Mouse (Mus musculus) CH12.LX (cell line): ENCODE measurements around the gene Adat3. TPM values are rescaled to one million over a fixed set of nuclear protein-coding genes. Genes with fewer than 3 reads are reported as not detected.

Experiments used
- DNase-seq: peaks from one replicate; pipeline ENCODE4 v3.0.0-alpha.2; 2013; ENCODE audit errors: extremely low read depth
- H3K27ac ChIP-seq: 2 replicates; pipeline ENCODE4 v1.5.1; 2012; ENCODE audit warnings: low read depth, mild to moderate bottlenecking, control low read depth, moderate library complexity; ENCODE audit not compliant: insufficient read depth
- H3K27me3 ChIP-seq: replicated peaks from 2 replicates; pipeline ENCODE3; 2012; ENCODE audit warnings: inconsistent platforms
- H3K36me3 ChIP-seq, 2 experiments: replicated peaks in 1 of 2; 2 replicates each; pipeline versions ENCODE3 to v1.6.1; 2012; ENCODE audit warnings: inconsistent platforms in 1 of 2, low read length in 1 of 2, mild to moderate bottlenecking in 1 of 2, mixed read lengths in 1 of 2, moderate library complexity in 1 of 2; ENCODE audit not compliant: control insufficient read depth in 1 of 2, insufficient read depth in 1 of 2
- H3K4me1 ChIP-seq, 2 experiments: 2 replicates each; pipeline ENCODE4 v1.6.1; 2012; ENCODE audit warnings: inconsistent platforms in 1 of 2, moderate library complexity in 1 of 2; ENCODE audit not compliant: insufficient read depth in 2 of 2, control insufficient read depth in 1 of 2
- H3K4me2 ChIP-seq: 2 replicates; pipeline ENCODE4 v1.6.1; 2012; ENCODE audit warnings: low read depth, mild to moderate bottlenecking, control low read depth; ENCODE audit not compliant: poor library complexity, insufficient read depth, severe bottlenecking
- H3K4me3 ChIP-seq, 3 experiments: fragments of 150-350 bp in 1 of 3; sonication (generic) in 1 of 3; replicated peaks in 1 of 3; 2 replicates each; pipeline versions ENCODE3 to v1.5.1; 2011 to 2012; ENCODE audit warnings: low read depth in 2 of 3, low read length in 2 of 3, mild to moderate bottlenecking in 2 of 3, moderate library complexity in 2 of 3, control low read depth in 1 of 3, improper control_type of control experiment in 1 of 3, inconsistent platforms in 1 of 3, mixed read lengths in 1 of 3; ENCODE audit not compliant: poor library complexity in 1 of 3
- H3K79me2 ChIP-seq: replicated peaks from 2 replicates; pipeline ENCODE4 v1.6.1; 2012; ENCODE audit warnings: mild to moderate bottlenecking, moderate library complexity; ENCODE audit not compliant: control insufficient read depth, poor library complexity, insufficient read depth, severe bottlenecking; ENCODE audit errors: extremely low read depth
- H3K9ac ChIP-seq: 2 replicates; pipeline ENCODE4 v1.6.1; 2012; ENCODE audit warnings: low read depth, mild to moderate bottlenecking, control low read depth, moderate library complexity; ENCODE audit not compliant: insufficient read depth
- H3K9me3 ChIP-seq: replicated peaks from 2 replicates; pipeline ENCODE3; 2012; ENCODE audit warnings: low read length, inconsistent platforms, mixed read lengths
- BHLHE40 ChIP-seq: IDR thresholded peaks from 2 replicates; pipeline ENCODE4 v1.6.1; 2011; ENCODE audit warnings: mild to moderate bottlenecking, low read depth, low read length, improper control_type of control experiment
- CHD2 ChIP-seq: IDR thresholded peaks from 2 replicates; pipeline ENCODE4 v1.6.1; 2011; ENCODE audit warnings: low read length, improper control_type of control experiment
- CTCF ChIP-seq, 2 experiments: IDR thresholded peaks in 1 of 2; conservative IDR thresholded peaks in 1 of 2; 2 replicates each; pipeline ENCODE4 v1.5.1; 2011 to 2012; ENCODE audit warnings: low read depth in 2 of 2, low read length in 2 of 2, improper control_type of control experiment in 1 of 2, inconsistent platforms in 1 of 2, mild to moderate bottlenecking in 1 of 2, moderate library complexity in 1 of 2
- ELF1 ChIP-seq: IDR thresholded peaks from 2 replicates; pipeline ENCODE4 v1.6.1; 2014; ENCODE audit warnings: low read depth, mild to moderate bottlenecking, inconsistent platforms, low read length, improper control_type of control experiment
- HCFC1 ChIP-seq: IDR thresholded peaks from 2 replicates; pipeline ENCODE4 v1.6.1; 2012; ENCODE audit warnings: low read depth, mild to moderate bottlenecking, inconsistent platforms, low read length, improper control_type of control experiment
- JUN ChIP-seq: IDR thresholded peaks from 2 replicates; pipeline ENCODE4 v1.6.1; 2011; ENCODE audit warnings: low read depth, mild to moderate bottlenecking, low read length, improper control_type of control experiment, moderate library complexity; ENCODE audit not compliant: insufficient read depth
- MAZ ChIP-seq: IDR thresholded peaks from 2 replicates; pipeline ENCODE4 v1.6.1; 2012; ENCODE audit warnings: low read depth, mild to moderate bottlenecking, inconsistent platforms, low read length, improper control_type of control experiment, moderate library complexity
- MEF2A ChIP-seq: IDR thresholded peaks from 2 replicates; pipeline ENCODE4 v1.6.1; 2014; ENCODE audit warnings: low read depth, mild to moderate bottlenecking, inconsistent platforms, low read length, improper control_type of control experiment, borderline replicate concordance
- NELFE ChIP-seq: IDR thresholded peaks from 2 replicates; pipeline ENCODE4 v1.6.1; 2011; ENCODE audit warnings: low read depth, low read length, improper control_type of control experiment
- NRF1 ChIP-seq: IDR thresholded peaks from 2 replicates; pipeline ENCODE4 v1.6.1; 2014; ENCODE audit warnings: low read depth, mild to moderate bottlenecking, inconsistent platforms, low read length, improper control_type of control experiment, moderate library complexity
- PAX5 ChIP-seq: IDR thresholded peaks from 2 replicates; pipeline ENCODE4 v1.6.1; 2012; ENCODE audit warnings: low read length, inconsistent platforms, mixed read lengths
- POLR2A ChIP-seq: IDR thresholded peaks from 2 replicates; pipeline ENCODE4 v1.6.1; 2011; ENCODE audit warnings: low read depth, mild to moderate bottlenecking, improper control_type of control experiment, low read length
- POLR2AphosphoS2 ChIP-seq: IDR thresholded peaks from 2 replicates; pipeline ENCODE4 v1.6.1; 2011; ENCODE audit warnings: low read depth, low read length, improper control_type of control experiment
- RAD21 ChIP-seq: IDR thresholded peaks from 2 replicates; pipeline ENCODE4 v1.6.1; 2011; ENCODE audit warnings: low read depth, mild to moderate bottlenecking, low read length, improper control_type of control experiment, moderate library complexity
- SMC3 ChIP-seq: IDR thresholded peaks from 2 replicates; pipeline ENCODE4 v1.6.1; 2011; ENCODE audit warnings: low read depth, low read length, improper control_type of control experiment
- TBP ChIP-seq: conservative IDR thresholded peaks from 2 replicates; pipeline ENCODE4 v1.6.1; 2011; ENCODE audit warnings: low read depth, low read length, improper control_type of control experiment
- TCF12 ChIP-seq: IDR thresholded peaks from 2 replicates; pipeline ENCODE4 v1.6.1; 2014; ENCODE audit warnings: low read depth, mild to moderate bottlenecking, inconsistent platforms, low read length, improper control_type of control experiment
- dilution Hi-C: fragments of 300-500 bp; cut with MboI; formaldehyde crosslinking; loops from 2 replicates; pipeline ENCODE4 v1.14.3; 2020; ENCODE audit warnings: low sequenced_read_pairs; ENCODE audit not compliant: extremely low pct_unique_long_range_greater_than_20kb, extremely low pct_ligation_motif_present
- in situ Hi-C: fragments of 300-500 bp; cut with MboI; formaldehyde crosslinking; loops from 3 replicates; pipeline ENCODE4 v1.14.3; 2019; ENCODE audit warnings: low sequenced_read_pairs, low pct_ligation_motif_present, low pct_unique_long_range_greater_than_20kb, mixed read lengths
- polyA plus RNA-seq: library from polyadenylated mRNA; unstranded; fragments of >175 nt; gene quantifications from 2 replicates; pipeline ENCODE4 v1.2.1, GENCODE M21; 2012; ENCODE audit warnings: low read depth; ENCODE audit not compliant: insufficient read length
- total RNA-seq, 2 experiments: library from RNA; depleted of rRNA; stranded (reverse); fragments of 300-350 nt in 1 of 2; fragments of >200 nt in 1 of 2; gene quantifications; 2 replicates each; pipeline ENCODE4 v1.2.3; 2012 to 2014

Gene Adat3
- total and polyA plus RNA-seq, 3 experiments: 5.0 to 6.7 (median 6.6) TPM

DNA sequence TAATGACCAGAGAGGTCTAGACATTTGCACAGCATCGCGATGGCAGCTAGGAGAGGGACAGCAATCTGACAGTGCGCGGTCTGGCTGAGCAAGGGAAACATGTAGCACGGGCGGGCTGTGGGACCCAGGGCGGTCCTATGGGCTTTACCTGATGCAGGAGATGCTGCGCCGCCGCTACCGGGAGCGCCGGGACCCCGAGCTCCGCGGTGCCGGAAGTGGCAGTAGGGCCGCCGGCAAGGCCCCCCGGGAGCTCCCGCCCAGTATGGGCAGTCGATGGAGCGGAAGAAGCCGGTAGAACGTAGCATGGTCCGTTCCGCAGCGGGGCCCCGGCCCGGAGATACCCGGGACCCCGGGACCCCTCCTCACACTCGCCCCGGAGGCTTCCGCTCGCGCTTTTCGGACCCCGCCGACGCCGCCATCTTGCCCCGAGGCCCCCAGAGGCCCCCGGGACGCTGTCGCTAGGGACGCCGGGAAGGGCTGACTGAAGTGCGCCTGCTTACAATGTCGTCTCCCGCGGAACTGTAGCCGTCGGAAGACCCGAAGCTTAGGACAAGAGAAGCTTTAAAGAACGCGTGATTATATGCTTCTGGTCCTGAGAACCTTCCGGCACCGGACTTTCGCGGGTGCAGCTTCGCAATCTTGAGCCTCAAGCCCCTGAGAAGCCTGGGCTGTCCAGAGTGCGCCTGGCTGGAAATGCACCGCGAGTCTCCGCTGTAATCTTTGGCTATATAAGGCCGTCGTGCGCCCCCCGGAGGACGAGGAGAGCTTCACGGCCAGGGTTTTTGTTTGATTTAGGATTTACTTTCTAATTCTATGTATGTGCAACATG, 41.4 kb upstream of the Adat3 start, which contains the start of gene Rexo1 (continued):
- TF ChIP-seq RAD21 (peak; percentile 62), HCFC1 (peak; percentile 95)

DNA sequence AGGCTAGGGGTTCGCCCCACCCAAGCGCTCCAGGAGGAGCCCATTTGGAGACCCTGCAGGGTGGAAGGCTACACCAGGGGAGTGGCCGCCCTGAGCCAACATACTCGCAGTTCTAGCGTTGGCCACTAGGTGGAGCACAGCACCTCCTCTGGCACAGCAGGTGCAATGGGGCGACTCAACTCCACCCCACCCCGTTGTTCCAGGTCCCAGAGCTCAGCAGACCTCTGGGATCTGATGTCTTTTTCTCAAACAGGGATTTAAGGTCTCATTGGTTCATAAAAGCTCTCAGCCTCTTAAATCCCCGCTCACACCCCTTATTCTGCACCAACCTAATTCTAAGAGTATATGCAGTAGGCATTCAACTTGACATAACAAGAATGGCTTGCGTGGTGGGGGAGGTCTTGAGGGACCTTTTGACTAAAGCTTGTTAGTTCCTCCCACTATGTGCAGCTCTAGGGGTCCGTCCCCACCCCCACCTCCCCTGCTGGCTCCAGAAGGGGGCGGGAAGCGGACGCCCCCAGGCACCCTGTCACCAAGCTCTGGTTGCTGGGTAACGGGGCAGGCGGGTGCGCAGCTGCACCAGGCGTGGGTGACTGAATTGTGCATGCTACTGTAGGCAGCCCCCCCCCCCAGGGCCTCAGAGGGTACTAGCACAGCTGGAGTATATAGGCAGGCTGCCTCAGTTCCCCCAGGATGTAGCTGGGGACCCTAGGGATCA, 36.1 kb upstream of the Adat3 start:
- Histone ChIP-seq H3K79me2 (peaks cover 21% of the 10 kb centered on the region), H3K9me3 (no peaks in the 10 kb centered on the region), H3K9ac (no peak overlapping the region), H3K27me3 (no peaks in the 10 kb centered on the region), H3K27ac (no peak overlapping the region), H3K4me3 (no peak overlapping the region), H3K36me3 (peaks cover 16 to 52% of the 10 kb centered on the region in 2 experiments), H3K4me2 (no peak overlapping the region)
- dilution Hi-C loops: no loop called here
- in situ Hi-C loops: no loop called here
- DNase-seq: peak; percentile 79
- TF ChIP-seq MAZ: peak; percentile 56; the same call in 1 of the 2 replicates
- peak; percentile 86 to 88 for TF ChIP-seq CTCF (conservative IDR thresholded peaks at IDR 0.05 in 1 of 2, IDR thresholded peaks at IDR 0.05 in 1 of 2; ENCODE audit: low read depth in 2 of 2, low read length in 2 of 2)
- TF ChIP-seq RAD21: peak; percentile 74
- TF ChIP-seq NRF1: 0 out of 2 replicates have a peak, but pooled peaks have one; percentile 46
- TF ChIP-seq NELFE: 0 out of 2 replicates have a peak, but pooled peaks have one; percentile 10
- TF ChIP-seq TCF12: 0 out of 2 replicates have a peak, but pooled peaks have one; percentile 25
- peak; percentile 68 for TF ChIP-seq SMC3
- TF ChIP-seq POLR2A: peak; percentile 27; the same call in 1 of the 2 replicates
- TF ChIP-seq HCFC1: no peak
- peak; percentile 83 for TF ChIP-seq CHD2
- TF ChIP-seq JUN: no peak
- TF ChIP-seq ELF1: peak; percentile 12; the same call in 1 of the 2 replicates
- TF ChIP-seq POLR2AphosphoS2: peak; percentile 85
- peak; percentile 40; the same call in 1 of the 2 replicates for TF ChIP-seq MEF2A
- TF ChIP-seq TBP: no peak
- TF ChIP-seq, all 38 proteins: peak for 12
- peaks cover 10 to 39% of the 10 kb centered on the region in 2 experiments for H3K4me1 ChIP-seq

DNA sequence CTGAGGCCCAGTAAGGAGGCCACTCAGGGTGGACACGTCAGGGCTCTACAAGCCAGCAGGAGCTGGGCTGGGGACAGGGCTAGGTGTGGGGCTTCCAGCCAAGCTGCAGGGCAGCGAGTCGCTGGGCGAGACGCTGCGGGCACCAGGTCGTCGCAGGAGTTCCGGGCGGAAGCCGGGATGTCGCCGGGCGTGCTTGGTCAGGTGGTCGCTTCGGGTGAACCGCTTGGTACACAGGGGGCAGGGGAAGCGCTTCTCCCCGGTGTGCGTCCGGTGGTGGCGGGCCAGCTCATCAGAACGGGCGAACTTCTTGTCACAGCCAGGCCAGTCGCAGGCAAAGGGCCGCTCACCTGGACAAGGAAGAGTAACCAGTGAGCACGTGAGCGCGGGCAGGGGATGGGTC, 33.8 kb upstream of the Adat3 start:
- DNase-seq: no peak
- no peaks in the 10 kb centered on the region for H3K27me3 ChIP-seq
- peak overlapping the region; percentile 56; the same call in 1 of the 2 replicates for H3K9ac ChIP-seq
- H3K4me1 ChIP-seq: peaks cover 9 to 50% of the 10 kb centered on the region in 2 experiments
- peak overlapping the region; percentile 89 for H3K4me2 ChIP-seq
- TF ChIP-seq BHLHE40 (peak; percentile 42), PAX5 (no peak)
- H3K36me3 ChIP-seq: peaks cover 16 to 54% of the 10 kb centered on the region in 2 experiments
- H3K27ac ChIP-seq: peak overlapping the region; percentile 95
- in situ Hi-C loops: no loop called here
- dilution Hi-C loops: no loop called here
- H3K79me2 ChIP-seq: peaks cover 43% of the 10 kb centered on the region
- H3K9me3 ChIP-seq: no peaks in the 10 kb centered on the region
- peak overlapping the region in 1 of 3 experiments; percentile 43 for H3K4me3 ChIP-seq
